Mouse (Mus musculus): ENCODE data around the gene Stpg2. TPM values are rescaled to one million over a fixed set of nuclear protein-coding genes. Genes with fewer than 3 reads are reported as not detected.

The Stpg2 gene
- polyA plus RNA-seq, 1 experiment from 2014 or later = not detected

DNA sequence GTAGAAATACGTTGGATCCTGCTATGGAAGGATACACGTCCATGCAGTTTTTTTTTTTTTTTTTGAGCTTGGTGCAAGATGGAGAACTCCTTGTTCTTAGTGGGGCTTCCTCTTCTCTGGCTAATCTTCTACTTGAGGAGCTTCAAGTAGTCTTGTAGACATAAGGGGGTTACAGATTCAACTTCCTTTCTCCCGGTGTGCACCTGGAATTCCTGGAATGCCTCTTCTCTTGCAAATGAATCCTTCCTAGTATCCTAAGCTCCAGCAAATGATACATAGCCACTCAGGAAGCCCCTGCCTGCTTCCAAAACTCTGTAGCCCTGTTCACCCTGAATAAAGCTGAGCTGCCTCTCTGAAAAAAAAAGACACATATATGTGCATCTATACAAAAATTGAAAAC, 409.1 kb downstream of the Stpg2 start:
- Histone ChIP-seq H3K9me3 (ENCODE audit: control insufficient read depth, low read length) (no peaks in the 10 kb centered on the region), H3K9ac (ENCODE audit: low read length) (no peak overlapping the region), H3K4me3 (ENCODE audit: low read depth, low read length) (no peak overlapping the region), H3K4me1 (replicated peaks; ENCODE audit: control insufficient read depth, insufficient read depth) (no peaks in the 10 kb centered on the region), H3K27me3 (ENCODE audit: control insufficient read depth, insufficient read depth, low read length) (no peaks in the 10 kb centered on the region), H3K4me2 (replicated peaks; ENCODE audit: low read depth) (no peak overlapping the region), H3K36me3 (ENCODE audit: control insufficient read depth, insufficient read depth, low read length) (no peaks in the 10 kb centered on the region), H3K27ac (replicated peaks) (no peak overlapping the region)
- DNase-seq (ENCODE audit: low spot score) (no peak), ATAC-seq (ENCODE audit: low FRiP score, low TSS enrichment) (no peak)
- WGBS = 50% methylated on average over 3 of the region's 3 CpGs
- TF ChIP-seq EP300 (optimal IDR thresholded peaks at IDR 0.05) (no peak), CTCF (IDR thresholded peaks at IDR 0.05; ENCODE audit: low read depth) (no peak)

DNA sequence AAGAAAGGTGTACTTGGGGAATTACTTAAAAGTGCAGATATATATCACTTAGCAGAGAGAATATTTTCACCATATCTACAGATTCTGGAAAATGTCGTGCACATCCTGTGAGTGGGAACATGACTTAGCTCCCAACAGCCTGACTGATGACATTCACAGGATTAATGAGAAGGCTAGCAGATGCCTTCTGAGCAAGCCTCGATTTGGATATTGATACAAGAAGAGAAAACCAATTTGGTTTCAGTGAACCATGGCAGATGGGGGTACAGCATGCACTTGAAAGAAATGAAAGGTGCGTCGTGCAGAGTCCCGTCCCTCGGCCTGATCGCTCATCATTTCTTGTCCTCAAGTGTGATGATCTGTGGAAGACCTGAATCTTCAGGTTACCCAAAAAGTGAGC, 410.3 kb downstream of the Stpg2 start:
- WGBS = 85% methylated on average over 7 of the region's 7 CpGs
- no peaks in the 10 kb centered on the region for H3K9me3 ChIP-seq (ENCODE audit: control insufficient read depth, low read length)

DNA sequence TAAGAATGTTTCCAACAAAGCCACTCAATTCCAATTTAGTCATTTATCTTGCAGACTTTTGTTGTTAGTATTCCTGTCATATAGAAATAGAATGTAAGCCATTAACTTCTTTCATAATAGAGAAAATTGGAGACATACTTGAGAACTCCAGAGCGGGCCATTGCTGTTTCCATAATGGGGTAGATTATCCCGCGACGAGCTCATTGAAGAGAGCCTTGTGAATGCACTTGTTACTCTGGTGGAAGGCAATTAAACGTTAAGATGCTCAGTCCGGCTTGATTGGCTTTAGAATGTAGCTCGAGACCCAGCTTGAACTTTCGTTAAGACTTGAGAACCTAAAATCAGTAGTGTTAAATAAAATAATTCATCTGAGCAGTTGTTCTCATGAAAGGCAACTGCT, 432.4 kb downstream of the Stpg2 start:
- H3K9ac ChIP-seq (ENCODE audit: low read length) = no peak overlapping the region
- DNase-seq (ENCODE audit: low spot score) = no peak
- no peaks in the 10 kb centered on the region for H3K9me3 ChIP-seq (ENCODE audit: control insufficient read depth, low read length)
- H3K27ac ChIP-seq (replicated peaks) = no peak overlapping the region
- H3K4me1 ChIP-seq (replicated peaks; ENCODE audit: control insufficient read depth, insufficient read depth) = no peaks in the 10 kb centered on the region
- TF ChIP-seq EP300 (optimal IDR thresholded peaks at IDR 0.05) (no peak), CTCF (IDR thresholded peaks at IDR 0.05; ENCODE audit: low read depth) (no peak)
- H3K4me2 ChIP-seq (replicated peaks; ENCODE audit: low read depth) = no peak overlapping the region
- H3K36me3 ChIP-seq (ENCODE audit: control insufficient read depth, insufficient read depth, low read length) = no peaks in the 10 kb centered on the region
- 74% methylated on average over 8 of the region's 8 CpGs for WGBS
- no peak for ATAC-seq (ENCODE audit: low FRiP score, low TSS enrichment)
- no peak overlapping the region for H3K4me3 ChIP-seq (ENCODE audit: low read depth, low read length)
- no peaks in the 10 kb centered on the region for H3K27me3 ChIP-seq (ENCODE audit: control insufficient read depth, insufficient read depth, low read length)

More for the DNA sequence above, 410.3 kb downstream of the Stpg2 start:
- Histone ChIP-seq H3K36me3 (ENCODE audit: control insufficient read depth, insufficient read depth, low read length) (no peaks in the 10 kb centered on the region), H3K4me1 (replicated peaks; ENCODE audit: control insufficient read depth, insufficient read depth) (no peaks in the 10 kb centered on the region), H3K4me3 (ENCODE audit: low read depth, low read length) (no peak overlapping the region), H3K27ac (replicated peaks) (no peak overlapping the region), H3K4me2 (replicated peaks; ENCODE audit: low read depth) (no peak overlapping the region), H3K27me3 (ENCODE audit: control insufficient read depth, insufficient read depth, low read length) (no peaks in the 10 kb centered on the region), H3K9ac (ENCODE audit: low read length) (no peak overlapping the region)
- ATAC-seq (ENCODE audit: low FRiP score, low TSS enrichment) (no peak), DNase-seq (ENCODE audit: low spot score) (no peak)
- TF ChIP-seq EP300 (optimal IDR thresholded peaks at IDR 0.05) = no peak
- no peak for TF ChIP-seq CTCF (IDR thresholded peaks at IDR 0.05; ENCODE audit: low read depth)

DNA sequence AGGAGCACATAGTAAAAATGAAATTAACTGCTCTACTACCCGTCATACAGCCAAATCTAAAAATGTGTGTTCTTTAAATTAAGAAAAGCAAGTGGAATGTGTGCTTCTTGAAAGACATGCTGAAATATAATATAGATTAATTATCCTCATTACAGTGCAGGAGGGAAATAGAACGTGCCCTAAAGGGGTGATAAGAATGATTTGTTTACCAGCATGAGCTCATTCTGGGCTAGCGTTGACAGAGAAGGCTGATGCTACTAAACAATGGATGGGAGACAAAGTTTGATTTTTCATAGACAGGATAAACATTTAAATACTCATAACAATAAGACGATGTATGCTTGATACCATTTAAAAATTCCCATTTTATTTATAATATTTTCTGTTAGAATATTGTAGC, 446.0 kb downstream of the Stpg2 start:
- H3K27me3 ChIP-seq (ENCODE audit: control insufficient read depth, insufficient read depth, low read length) = no peaks in the 10 kb centered on the region
- H3K36me3 ChIP-seq (ENCODE audit: control insufficient read depth, insufficient read depth, low read length) = no peaks in the 10 kb centered on the region
- no peak for DNase-seq (ENCODE audit: low spot score)
- H3K9ac ChIP-seq (ENCODE audit: low read length) = no peak overlapping the region
- WGBS = 52% methylated on average over 4 of the region's 4 CpGs
- no peaks in the 10 kb centered on the region for H3K9me3 ChIP-seq (ENCODE audit: control insufficient read depth, low read length)
- no peak overlapping the region for H3K27ac ChIP-seq (replicated peaks)
- no peak overlapping the region for H3K4me3 ChIP-seq (ENCODE audit: low read depth, low read length)
- H3K4me2 ChIP-seq (replicated peaks; ENCODE audit: low read depth) = no peak overlapping the region
- ATAC-seq (ENCODE audit: low FRiP score, low TSS enrichment) = no peak
- no peaks in the 10 kb centered on the region for H3K4me1 ChIP-seq (replicated peaks; ENCODE audit: control insufficient read depth, insufficient read depth)
- TF ChIP-seq CTCF (IDR thresholded peaks at IDR 0.05; ENCODE audit: low read depth) (no peak), EP300 (optimal IDR thresholded peaks at IDR 0.05) (no peak)

DNA sequence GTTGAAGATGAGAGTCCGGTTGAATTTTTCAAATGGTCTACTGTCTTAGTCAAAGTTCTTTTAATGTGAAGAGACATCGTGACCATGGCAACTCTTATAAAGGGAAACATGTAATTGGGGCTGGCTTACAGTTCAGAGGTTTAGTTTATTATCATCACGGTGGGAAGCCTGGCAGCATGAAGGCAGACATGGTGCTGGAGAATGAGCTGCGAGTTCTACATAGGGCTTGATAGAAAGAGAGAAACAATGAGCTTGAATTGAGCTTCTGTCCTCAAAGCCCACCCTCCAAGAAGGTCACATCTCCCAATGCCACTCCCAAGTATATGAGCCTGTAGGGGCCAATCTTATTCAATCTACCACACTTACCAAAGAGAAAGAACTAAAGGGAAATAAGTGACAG, 453.9 kb downstream of the Stpg2 start:
- 83% methylated on average over 4 of the region's 4 CpGs for WGBS
- Histone ChIP-seq H3K4me3 (ENCODE audit: low read depth, low read length) (no peak overlapping the region), H3K36me3 (ENCODE audit: control insufficient read depth, insufficient read depth, low read length) (no peaks in the 10 kb centered on the region), H3K4me2 (replicated peaks; ENCODE audit: low read depth) (no peak overlapping the region), H3K27me3 (ENCODE audit: control insufficient read depth, insufficient read depth, low read length) (no peaks in the 10 kb centered on the region), H3K9me3 (ENCODE audit: control insufficient read depth, low read length) (no peaks in the 10 kb centered on the region), H3K9ac (ENCODE audit: low read length) (no peak overlapping the region), H3K27ac (replicated peaks) (no peak overlapping the region), H3K4me1 (replicated peaks; ENCODE audit: control insufficient read depth, insufficient read depth) (no peaks in the 10 kb centered on the region)
- DNase-seq (ENCODE audit: low spot score) (no peak), ATAC-seq (ENCODE audit: low FRiP score, low TSS enrichment) (no peak)
- no peak for TF ChIP-seq EP300 (optimal IDR thresholded peaks at IDR 0.05)
- TF ChIP-seq CTCF (IDR thresholded peaks at IDR 0.05; ENCODE audit: low read depth) = no peak

DNA sequence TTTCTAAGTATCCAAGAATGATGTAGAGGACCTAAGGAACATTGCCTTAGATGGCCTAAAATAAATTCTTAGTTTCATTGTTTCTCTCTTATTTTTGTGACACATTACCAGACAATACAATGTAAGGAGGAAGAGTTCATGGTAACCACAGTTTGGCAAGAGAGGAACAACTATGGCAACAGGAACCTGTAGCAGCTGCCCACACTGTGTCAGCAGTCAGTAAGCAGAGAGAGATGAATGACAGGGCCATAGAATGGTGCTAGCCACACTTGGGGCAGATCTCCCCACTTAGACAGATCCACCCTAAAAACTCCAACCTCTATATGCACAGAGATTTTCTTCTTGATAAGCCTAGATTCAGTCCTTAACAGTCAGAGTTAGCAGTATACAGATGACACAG, 456.7 kb downstream of the Stpg2 start:
- H3K36me3 ChIP-seq (ENCODE audit: control insufficient read depth, insufficient read depth, low read length) = no peaks in the 10 kb centered on the region
- ATAC-seq (ENCODE audit: low FRiP score, low TSS enrichment) (no peak), DNase-seq (ENCODE audit: low spot score) (no peak)
- no peak overlapping the region for H3K9ac ChIP-seq (ENCODE audit: low read length)
- no peak overlapping the region for H3K4me3 ChIP-seq (ENCODE audit: low read depth, low read length)
- TF ChIP-seq EP300 (optimal IDR thresholded peaks at IDR 0.05) (no peak), CTCF (IDR thresholded peaks at IDR 0.05; ENCODE audit: low read depth) (no peak)
- H3K27me3 ChIP-seq (ENCODE audit: control insufficient read depth, insufficient read depth, low read length) = no peaks in the 10 kb centered on the region
- no peak overlapping the region for H3K27ac ChIP-seq (replicated peaks)
- no peaks in the 10 kb centered on the region for H3K9me3 ChIP-seq (ENCODE audit: control insufficient read depth, low read length)
- H3K4me2 ChIP-seq (replicated peaks; ENCODE audit: low read depth) = no peak overlapping the region
- no peaks in the 10 kb centered on the region for H3K4me1 ChIP-seq (replicated peaks; ENCODE audit: control insufficient read depth, insufficient read depth)
